Mouse (Mus musculus): ENCODE measurements at regions not wholly inside any gene's neighbourhood (a gene's known extent, or its start where the extent isn't known, plus 50 kb on each side); places are given as distances from the start of the nearest gene placed in this dataset.

DNA sequence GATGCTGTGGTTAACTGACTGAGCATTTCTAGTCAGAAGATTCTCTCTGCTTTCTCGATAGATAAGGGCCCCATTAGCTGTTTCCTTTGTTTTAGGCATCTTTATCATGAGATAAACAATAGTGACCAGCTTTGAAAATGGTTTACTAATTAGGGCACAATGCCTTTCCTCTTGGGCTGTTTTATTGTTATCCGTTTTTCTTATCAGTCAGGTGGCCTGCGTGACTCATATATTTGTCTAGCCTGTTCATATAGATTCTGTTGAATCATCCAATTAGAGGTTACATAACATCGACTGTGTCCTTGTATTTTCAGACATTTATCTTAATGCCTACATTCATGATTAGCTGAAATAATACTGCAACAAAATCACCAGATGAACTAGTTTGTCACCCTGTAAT, 531.1 kb downstream of the Gm11232 start:
- no peak for DNase-seq (ENCODE audit: low read depth, low spot score)

DNA sequence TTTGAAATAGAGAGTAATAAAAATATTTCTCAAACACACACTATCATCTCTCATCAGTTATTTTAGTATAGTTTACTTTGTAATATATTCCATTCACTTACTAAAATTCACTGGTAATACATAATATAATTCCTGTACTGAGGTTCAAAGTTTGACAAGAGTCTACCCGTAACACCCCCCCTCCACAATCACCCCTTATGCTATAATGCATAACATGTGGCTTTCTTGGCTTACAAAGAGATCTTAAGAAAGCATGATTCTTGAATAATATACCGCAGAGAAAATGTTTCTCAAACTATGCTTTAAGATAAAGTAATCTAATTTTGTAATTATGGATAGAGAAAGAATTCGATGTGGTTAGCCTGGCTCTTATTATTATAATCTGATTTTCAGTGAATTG, 539.7 kb downstream of the Gm11232 start:
- DNase-seq (ENCODE audit: low read depth, low spot score) = no peak

DNA sequence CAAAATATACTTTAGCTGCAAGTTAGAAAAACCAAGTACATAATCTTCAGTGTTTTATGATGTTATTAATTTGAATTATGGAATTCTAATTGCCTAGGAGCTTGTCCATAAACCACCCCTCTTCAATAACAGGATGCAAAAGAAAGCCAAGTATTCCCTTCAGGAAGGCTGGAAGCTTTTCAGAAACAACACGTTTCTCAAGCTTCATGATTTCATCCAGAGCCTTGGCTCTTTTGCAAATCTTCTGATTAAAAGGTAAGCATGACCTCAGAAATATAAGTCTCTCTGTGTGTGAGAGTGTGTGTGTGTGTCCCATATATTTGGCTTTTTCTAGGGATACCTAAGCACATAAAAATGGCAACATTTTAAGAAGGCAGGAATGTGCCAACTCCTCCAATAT, 570.0 kb downstream of the Gm11232 start:
- DNase-seq (ENCODE audit: low read depth, low spot score) = no peak

DNA sequence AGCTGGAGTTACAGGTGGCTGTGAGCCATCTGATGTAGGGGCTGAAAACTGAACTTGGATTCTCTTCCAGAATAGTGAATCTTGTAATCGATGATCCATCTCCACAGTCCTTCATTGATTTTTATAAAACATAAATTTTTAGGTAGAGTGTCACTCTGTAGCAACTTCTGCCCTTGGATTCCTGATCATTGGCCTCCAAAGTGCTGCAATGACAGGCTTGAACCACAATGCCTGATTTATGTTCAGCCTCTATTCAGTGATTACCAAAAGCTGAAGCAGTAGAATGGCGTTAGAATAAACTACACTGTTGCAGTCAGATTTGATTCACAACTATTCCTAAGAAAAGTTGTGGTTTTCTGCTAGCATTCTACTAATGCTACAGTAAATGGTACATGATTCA, 580.1 kb downstream of the Gm11232 start:
- DNase-seq (ENCODE audit: low read depth, low spot score) = no peak

DNA sequence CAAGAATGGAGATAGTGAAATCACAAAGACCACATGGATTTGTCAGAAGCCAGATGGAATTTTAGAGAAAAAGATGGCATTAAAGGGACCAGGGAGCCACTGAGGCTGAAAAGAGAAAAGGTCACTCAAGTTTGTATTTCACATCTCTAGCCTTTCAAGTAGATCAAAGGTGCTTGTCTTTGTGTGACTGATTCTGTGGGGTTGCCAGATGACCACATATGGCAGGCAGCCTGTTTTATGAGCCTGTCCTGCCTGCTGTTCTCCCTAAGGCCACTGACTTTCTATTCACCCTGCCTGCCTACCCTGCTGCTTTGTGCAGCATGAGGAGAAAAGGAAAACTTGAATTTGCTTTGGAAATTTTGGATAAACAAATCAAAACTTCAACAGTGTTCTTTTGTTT, 592.0 kb downstream of the Gm11232 start:
- no peak for DNase-seq (ENCODE audit: low read depth, low spot score)

DNA sequence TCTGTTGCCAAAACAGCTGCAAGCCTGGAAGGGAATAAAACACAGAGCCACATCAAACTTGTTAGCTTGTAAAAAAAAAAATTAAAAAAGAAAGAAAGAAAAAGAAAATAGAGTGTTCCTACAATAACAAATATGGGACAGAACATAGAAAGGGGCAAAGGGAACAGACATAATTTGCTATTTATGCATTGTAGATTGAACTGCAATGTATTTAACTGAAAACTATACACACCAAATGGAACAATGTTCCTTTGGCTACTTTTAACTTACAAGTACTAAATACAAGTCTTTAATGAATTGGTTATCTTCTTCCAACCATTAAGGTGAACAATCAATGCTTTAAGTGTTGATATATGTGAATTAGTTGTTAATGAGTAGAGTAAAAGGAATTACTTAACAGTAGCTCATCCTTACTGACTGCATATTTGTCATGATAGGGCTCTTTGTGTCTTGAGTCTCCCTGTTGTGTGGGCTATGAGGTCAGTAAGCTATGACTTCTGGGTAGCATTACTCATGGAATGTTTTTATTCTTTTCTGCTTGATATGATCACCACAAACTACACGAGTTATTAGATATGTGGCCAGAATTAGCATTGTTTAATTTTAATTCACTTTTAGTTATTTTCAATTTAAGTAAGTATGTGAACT, 597.0 kb upstream of the Megf9 start:
- no peak for DNase-seq (ENCODE audit: low read depth, low spot score)

DNA sequence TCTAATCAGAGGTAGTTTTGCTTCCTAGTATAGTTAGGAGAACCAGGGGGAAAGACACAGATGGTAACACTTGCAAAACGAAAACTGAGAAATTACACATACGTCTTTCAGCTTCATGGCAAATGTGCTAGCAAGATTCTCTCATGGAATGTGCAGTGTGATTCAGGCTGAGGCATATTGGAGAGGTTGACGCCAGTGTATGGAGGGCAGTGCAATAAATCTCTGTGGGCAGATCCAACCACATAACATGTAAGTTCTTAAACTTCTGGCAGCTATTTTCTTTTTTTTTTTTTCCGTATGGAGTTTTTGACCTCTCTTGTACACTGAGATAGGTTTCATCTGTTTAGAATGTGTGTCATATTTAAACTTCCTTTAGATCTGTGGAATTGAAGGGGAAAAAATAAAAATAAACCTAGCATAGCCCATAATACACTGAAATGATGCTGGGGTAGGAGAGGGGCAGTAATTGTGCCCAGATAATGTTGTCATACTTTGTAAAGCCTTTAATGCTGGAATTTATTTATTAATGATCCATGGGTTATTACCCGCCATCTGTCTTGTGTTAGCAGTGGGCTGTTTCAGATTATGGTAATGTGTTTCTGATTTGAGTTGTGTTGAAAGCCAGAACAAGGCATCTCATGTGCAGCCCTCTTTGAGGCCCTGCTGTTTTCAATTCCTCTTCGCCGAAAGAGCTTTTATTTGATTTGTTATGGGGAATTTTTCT, 596.3 kb upstream of the Megf9 start:
- peak; percentile 40 for DNase-seq (ENCODE audit: low read depth, low spot score)

DNA sequence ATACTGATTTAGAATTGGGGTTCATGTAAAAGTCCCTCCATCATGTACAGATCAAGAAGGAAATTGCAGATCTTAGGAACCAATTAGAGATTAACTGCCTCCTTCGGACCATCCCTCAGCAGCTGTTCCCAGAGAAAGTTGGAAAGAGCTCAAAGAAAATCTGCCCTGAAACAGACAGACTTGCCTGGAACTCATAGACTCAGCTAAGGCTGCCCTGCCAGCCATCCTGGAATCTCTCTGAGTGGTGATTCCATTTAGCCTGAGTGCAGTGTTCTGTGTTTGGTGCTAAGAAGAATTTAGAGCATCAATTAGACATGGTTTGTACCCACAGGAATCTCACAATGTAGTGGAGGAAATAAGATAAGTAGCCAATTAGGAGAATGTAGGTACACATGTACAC, 594.5 kb upstream of the Megf9 start:
- no peak for DNase-seq (ENCODE audit: low read depth, low spot score)
